Mouse (Mus musculus): Measurements from ENCODE around the gene Sema6d.

- no peak for TF ChIP-seq CTCF (conservative IDR thresholded peaks at IDR 0.05; ENCODE audit: insufficient read depth, insufficient read length, low read depth, low read length)
- TF ChIP-seq POLR2A (IDR thresholded peaks at IDR 0.05; ENCODE audit: low read depth, low read length), result no peak
These were observed 486.3 kb downstream of the Sema6d start for GRCm38 (mm10) chr2:124576053-124576452.
